Mouse (Mus musculus) neural tube, embryonic 12.5 days (tissue): ENCODE measurements at regions not wholly inside any gene's neighbourhood (a gene's known extent, or its start where the extent isn't known, plus 50 kb on each side); places are given as distances from the start of the nearest gene placed in this dataset.
"Not testable (repeated sequence)": the region's sequence is repeated elsewhere in the genome, so short reads cannot be mapped to it uniquely, and the experiment has no call there.

Source experiments
- ATAC-seq: fragments of 200-750 bp; cut with Nextera tagmentation; 2 replicates; pipeline ENCODE4 v1.8.0; 2017; ENCODE audit warnings: low read depth, mild to moderate bottlenecking, moderate TSS enrichment, moderate library complexity; ENCODE audit not compliant: low FRiP score
- H3K27ac ChIP-seq: fragments of 300-500 bp; sonication (generic); 2 replicates; pipeline ENCODE4 v1.5.1; 2016
- H3K27me3 ChIP-seq: fragments of 300-500 bp; sonication (generic); replicated peaks from 2 replicates; pipeline ENCODE4 v1.6.1; 2016; ENCODE audit warnings: mild to moderate bottlenecking
- H3K36me3 ChIP-seq: fragments of 300-500 bp; sonication (generic); 2 replicates; pipeline ENCODE4 v1.6.1; 2016; ENCODE audit warnings: mild to moderate bottlenecking
- H3K4me1 ChIP-seq: fragments of 300-500 bp; sonication (generic); 2 replicates; pipeline ENCODE4 v1.6.1; 2016
- H3K4me2 ChIP-seq: fragments of 300-500 bp; sonication (generic); replicated peaks from 2 replicates; pipeline ENCODE4 v1.6.1; 2016; ENCODE audit warnings: mild to moderate bottlenecking
- H3K4me3 ChIP-seq: fragments of 300-500 bp; sonication (generic); 2 replicates; pipeline ENCODE4 v1.5.1; 2016
- H3K9ac ChIP-seq: fragments of 300-500 bp; sonication (generic); 2 replicates; pipeline ENCODE4 v1.6.1; 2016; ENCODE audit warnings: mild to moderate bottlenecking
- H3K9me3 ChIP-seq: fragments of 300-500 bp; sonication (generic); 2 replicates; pipeline ENCODE4 v1.6.1; 2016; ENCODE audit warnings: mild to moderate bottlenecking
- WGBS: fragments of 180-500 bp; shearing (Covaris S2); methylation state at CpG from one replicate; pipeline ENCODE4 v1.1.7; 2016; 5-methylcytosine and 5-hydroxymethylcytosine counted together

- not testable (repeated sequence) for H3K27me3 ChIP-seq, H3K27ac ChIP-seq, H3K4me2 ChIP-seq, H3K4me1 ChIP-seq, ATAC-seq, H3K4me3 ChIP-seq, H3K36me3 ChIP-seq, H3K9ac ChIP-seq, H3K9me3 ChIP-seq
- 79% methylated on average over 2 of the region's 2 CpGs for WGBS
These were observed 1149.5 kb upstream of the 2610301B20Rik start for GRCm38 (mm10) chr4:9724801-9725200.

- no peak overlapping the region for H3K4me2 ChIP-seq
- no peak for ATAC-seq
- no peaks in the 10 kb centered on the region for H3K4me1 ChIP-seq
- H3K27me3 ChIP-seq, result no peaks in the 10 kb centered on the region
- no peaks in the 10 kb centered on the region for H3K9me3 ChIP-seq
- no peak overlapping the region for H3K4me3 ChIP-seq
- H3K36me3 ChIP-seq, result no peaks in the 10 kb centered on the region
- no peak overlapping the region for H3K9ac ChIP-seq
- H3K27ac ChIP-seq, result no peak overlapping the region
- WGBS, result 86% methylated on average over 4 of the region's 4 CpGs
These were observed 1136.6 kb upstream of the 2610301B20Rik start for GRCm38 (mm10) chr4:9737691-9738090.

- no peak for ATAC-seq
- no peak overlapping the region for H3K4me3 ChIP-seq
- WGBS, result 88% methylated on average over 6 of the region's 6 CpGs
- H3K9ac ChIP-seq, result no peak overlapping the region
- H3K4me1 ChIP-seq, result no peaks in the 10 kb centered on the region
- no peak overlapping the region for H3K27ac ChIP-seq
- no peak overlapping the region for H3K4me2 ChIP-seq
- H3K27me3 ChIP-seq, result no peaks in the 10 kb centered on the region
- no peaks in the 10 kb centered on the region for H3K9me3 ChIP-seq
- H3K36me3 ChIP-seq, result no peaks in the 10 kb centered on the region
These were observed 1126.8 kb upstream of the 2610301B20Rik start for GRCm38 (mm10) chr4:9747411-9747938.

- Histone ChIP-seq H3K4me2 (no peak overlapping the region), H3K27me3 (no peaks in the 10 kb centered on the region), H3K27ac (no peak overlapping the region), H3K9me3 (no peaks in the 10 kb centered on the region), H3K4me1 (no peaks in the 10 kb centered on the region), H3K9ac (no peak overlapping the region), H3K4me3 (no peak overlapping the region), H3K36me3 (no peaks in the 10 kb centered on the region)
- WGBS, result 84% methylated on average over 2 of the region's 2 CpGs
- ATAC-seq, result no peak
These were observed 1126.2 kb upstream of the 2610301B20Rik start for GRCm38 (mm10) chr4:9748110-9748509.

- WGBS, result 90% methylated on average over 3 of the region's 3 CpGs
These were observed 1124.4 kb upstream of the 2610301B20Rik start for GRCm38 (mm10) chr4:9749877-9750276.

GRCm38 (mm10) chr4:9750404-9750803 is 1123.9 kb upstream of the 2610301B20Rik start:
- Histone ChIP-seq H3K9ac (no peak overlapping the region), H3K27me3 (no peaks in the 10 kb centered on the region), H3K4me1 (no peaks in the 10 kb centered on the region), H3K4me3 (no peak overlapping the region), H3K36me3 (no peaks in the 10 kb centered on the region), H3K9me3 (no peaks in the 10 kb centered on the region), H3K4me2 (no peak overlapping the region), H3K27ac (no peak overlapping the region)
- no peak for ATAC-seq
- WGBS, result 74% methylated on average over 4 of the region's 4 CpGs

More at GRCm38 (mm10) chr4:9749877-9750276, 1124.4 kb upstream of the 2610301B20Rik start:
- Histone ChIP-seq H3K36me3 (no peaks in the 10 kb centered on the region), H3K4me3 (no peak overlapping the region), H3K9me3 (no peaks in the 10 kb centered on the region), H3K27me3 (no peaks in the 10 kb centered on the region), H3K4me1 (no peaks in the 10 kb centered on the region), H3K9ac (no peak overlapping the region), H3K27ac (no peak overlapping the region), H3K4me2 (no peak overlapping the region)
- no peak for ATAC-seq

- H3K36me3 ChIP-seq, result no peaks in the 10 kb centered on the region
- H3K9ac ChIP-seq, result no peak overlapping the region
- H3K4me1 ChIP-seq, result no peaks in the 10 kb centered on the region
- H3K4me3 ChIP-seq, result no peak overlapping the region
- no peak overlapping the region for H3K27ac ChIP-seq
- no peak overlapping the region for H3K4me2 ChIP-seq
- no peaks in the 10 kb centered on the region for H3K27me3 ChIP-seq
- WGBS, result 63% methylated on average over 1 of the region's 1 CpGs
- H3K9me3 ChIP-seq, result no peaks in the 10 kb centered on the region
- no peak for ATAC-seq
These were observed 1111.0 kb upstream of the 2610301B20Rik start for GRCm38 (mm10) chr4:9763321-9763720.

- 64% methylated on average over 9 of the region's 9 CpGs for WGBS
- no peak overlapping the region for H3K4me3 ChIP-seq
- peak overlapping the region; percentile 79 for H3K4me2 ChIP-seq
- H3K4me1 ChIP-seq, result no peaks in the 10 kb centered on the region
- H3K27ac ChIP-seq, result no peak overlapping the region
- H3K27me3 ChIP-seq, result no peaks in the 10 kb centered on the region
- 0 out of 2 replicates have a peak, but pooled peaks have one; percentile 10 for ATAC-seq
- no peak overlapping the region for H3K9ac ChIP-seq
- no peaks in the 10 kb centered on the region for H3K9me3 ChIP-seq
- no peaks in the 10 kb centered on the region for H3K36me3 ChIP-seq
These were observed 1104.6 kb upstream of the 2610301B20Rik start for GRCm38 (mm10) chr4:9769633-9770205.

GRCm38 (mm10) chr4:9770372-9771102 is 1103.8 kb upstream of the 2610301B20Rik start:
- peak overlapping the region; percentile 53 for H3K4me3 ChIP-seq
- H3K4me1 ChIP-seq, result no peaks in the 10 kb centered on the region
- ATAC-seq, result peak; percentile 87
- no peaks in the 10 kb centered on the region for H3K36me3 ChIP-seq
- 2% methylated on average over 38 of the region's 38 CpGs for WGBS
- no peaks in the 10 kb centered on the region for H3K9me3 ChIP-seq
- peak overlapping the region; percentile 79 for H3K4me2 ChIP-seq
- H3K9ac ChIP-seq, result peak overlapping the region; percentile 53
- H3K27me3 ChIP-seq, result no peaks in the 10 kb centered on the region
- no peak overlapping the region for H3K27ac ChIP-seq

- no peak overlapping the region for H3K27ac ChIP-seq
- peak; percentile 68 for ATAC-seq
- H3K27me3 ChIP-seq, result no peaks in the 10 kb centered on the region
- peak overlapping the region; percentile 53 for H3K9ac ChIP-seq
- no peaks in the 10 kb centered on the region for H3K36me3 ChIP-seq
- under 1% methylated on average over 5 of the region's 5 CpGs for whole genome bisulfite sequencing
- peak overlapping the region; percentile 53 for H3K4me3 ChIP-seq
- H3K9me3 ChIP-seq, result no peaks in the 10 kb centered on the region
- peak overlapping the region; percentile 79 for H3K4me2 ChIP-seq
- H3K4me1 ChIP-seq, result no peaks in the 10 kb centered on the region
These were observed 1103.2 kb upstream of the 2610301B20Rik start for GRCm38 (mm10) chr4:9771103-9771474.

- Histone ChIP-seq H3K4me3 (no peak overlapping the region), H3K36me3 (no peaks in the 10 kb centered on the region), H3K9ac (no peak overlapping the region), H3K4me1 (no peaks in the 10 kb centered on the region), H3K4me2 (no peak overlapping the region), H3K27me3 (no peaks in the 10 kb centered on the region), H3K9me3 (no peaks in the 10 kb centered on the region), H3K27ac (no peak overlapping the region)
- 94% methylated on average over 8 of the region's 8 CpGs for WGBS
- no peak for ATAC-seq
These were observed 1095.9 kb upstream of the 2610301B20Rik start for GRCm38 (mm10) chr4:9778391-9778790.

GRCm38 (mm10) chr4:9779594-9779993 is 1094.7 kb upstream of the 2610301B20Rik start:
- Histone ChIP-seq H3K4me3 (no peak overlapping the region), H3K4me1 (no peaks in the 10 kb centered on the region), H3K36me3 (no peaks in the 10 kb centered on the region), H3K27ac (no peak overlapping the region), H3K27me3 (no peaks in the 10 kb centered on the region), H3K9me3 (no peaks in the 10 kb centered on the region), H3K9ac (no peak overlapping the region), H3K4me2 (no peak overlapping the region)
- ATAC-seq, result no peak
- 80% methylated on average over 3 of the region's 3 CpGs for WGBS
